Mouse (Mus musculus) large intestine, adult 2 months (tissue): Measurements from ENCODE around the gene Olfr508. TPM values are rescaled to one million over a fixed set of nuclear protein-coding genes. Genes with fewer than 3 reads are reported as not detected.
"Not testable (repeated sequence)": the region's sequence is repeated elsewhere in the genome, so short reads cannot be mapped to it uniquely, and the experiment has no call there.

ENCODE experiments used
- DNase-seq: peaks from one replicate; pipeline ENCODE4 v3.0.0-alpha.2; 2012; ENCODE audit warnings: low read depth, low spot score
- WGBS: fragments of 180-500 bp; shearing (Covaris S2); methylation state at CpG from one replicate; pipeline ENCODE4 v1.1.7; 2018; 5-methylcytosine and 5-hydroxymethylcytosine counted together
- polyA plus RNA-seq: library from polyadenylated mRNA; depleted of rRNA; stranded (reverse); fragments of >200 nt; gene quantifications from 2 replicates; pipeline ENCODE4 v1.2.3, GENCODE M21; 2012; rRNA removed

Gene Olfr508
- not detected in 2 replicates for polyA plus RNA-seq

GRCm38 (mm10) chr7:108629694-108630093 lies at the start of gene Olfr508:
TSS of gene Olfr508 (plus strand) at chr7:108629994.
- no peak for DNase-seq
- WGBS: 82% methylated on average over 3 of the region's 3 CpGs

- DNase-seq: no peak
- 97% methylated on average over 1 of the region's 1 CpGs for WGBS
These were observed 40.0 kb upstream of the Olfr508 start for GRCm38 (mm10) chr7:108589797-108590196.

- 62% methylated on average over 3 of the region's 3 CpGs for WGBS
These were observed 27.9 kb upstream of the Olfr508 start for GRCm38 (mm10) chr7:108601916-108602315.

GRCm38 (mm10) chr7:108610487-108610886 lies 19.3 kb upstream of the Olfr508 start, which contains the start of gene Olfr506:
TSS of gene Olfr506 (plus strand) at chr7:108610787.
- DNase-seq: no peak

More at GRCm38 (mm10) chr7:108601916-108602315, 27.9 kb upstream of the Olfr508 start:
- DNase-seq: not testable (repeated sequence)

GRCm38 (mm10) chr7:108614110-108614509 lies 15.7 kb upstream of the Olfr508 start:
- WGBS: 86% methylated on average over 2 of the region's 2 CpGs
- DNase-seq: no peak

- WGBS: 15% methylated on average over 3 of the region's 3 CpGs
- peak; percentile 59 for DNase-seq
These were observed 13.0 kb upstream of the Olfr508 start for GRCm38 (mm10) chr7:108616781-108617180.

GRCm38 (mm10) chr7:108621514-108621913 lies 8.3 kb upstream of the Olfr508 start, which contains the start of gene Olfr507:
TSS of gene Olfr507 (plus strand) at chr7:108621814.
- DNase-seq: no peak
- 78% methylated on average over 2 of the region's 2 CpGs for WGBS

GRCm38 (mm10) chr7:108651806-108652205 lies 22.0 kb downstream of the Olfr508 start, which contains the start of gene Olfr509:
TSS of gene Olfr509 (minus strand) at chr7:108651906.
- DNase-seq: no peak

GRCm38 (mm10) chr7:108662419-108662818 lies 32.6 kb downstream of the Olfr508 start:
- DNase-seq: no peak
- WGBS: 91% methylated on average over 3 of the region's 3 CpGs

GRCm38 (mm10) chr7:108666118-108666517 lies 36.3 kb downstream of the Olfr508 start, which contains the start of gene Olfr510:
TSS of gene Olfr510 (plus strand) at chr7:108666418.
- WGBS: 93% methylated on average over 1 of the region's 1 CpGs
- no peak for DNase-seq

- peak; percentile 64 for DNase-seq
- WGBS: 12% methylated on average over 1 of the region's 1 CpGs
These were observed 41.3 kb downstream of the Olfr508 start for GRCm38 (mm10) chr7:108671058-108671457.

- no peak for DNase-seq
- WGBS: 67% methylated on average over 4 of the region's 4 CpGs
These were observed 49.1 kb downstream of the Olfr508 start for GRCm38 (mm10) chr7:108678886-108679285.

Other genes with a start within 250 kb of the Olfr508 start
- not detected in 2 replicates for gene Olfr495, start 236.8 kb upstream of the Olfr508 start, polyA plus RNA-seq
- not detected in 2 replicates for gene Olfr497, start 209.6 kb upstream of the Olfr508 start, polyA plus RNA-seq
- gene Olfr498, start 164.7 kb upstream of the Olfr508 start, polyA plus RNA-seq: not detected in 2 replicates
- not detected in 2 replicates for gene Olfr502, start 104.9 kb upstream of the Olfr508 start, polyA plus RNA-seq
- not detected in 2 replicates for gene Olfr503, start 85.5 kb upstream of the Olfr508 start, polyA plus RNA-seq
- gene Olfr504, start 64.2 kb upstream of the Olfr508 start, polyA plus RNA-seq: not detected in 2 replicates
- gene Olfr506, start 19.2 kb upstream of the Olfr508 start, polyA plus RNA-seq: not detected in 2 replicates
- gene Olfr507, start 8.2 kb upstream of the Olfr508 start, polyA plus RNA-seq: not detected in 2 replicates
- not detected in 2 replicates for gene Olfr509, start 21.9 kb downstream of the Olfr508 start, polyA plus RNA-seq
- not detected in 2 replicates for gene Olfr510, start 36.4 kb downstream of the Olfr508 start, polyA plus RNA-seq
- gene Olfr512, start 83.3 kb downstream of the Olfr508 start, polyA plus RNA-seq: not detected in 2 replicates
- gene Olfr513, start 121.0 kb downstream of the Olfr508 start, polyA plus RNA-seq: not detected in 2 replicates
- not detected in 2 replicates for gene Olfr514, start 196.0 kb downstream of the Olfr508 start, polyA plus RNA-seq
- not detected in 2 replicates for gene Olfr516, start 220.5 kb downstream of the Olfr508 start, polyA plus RNA-seq
- gene Olfr517, start 242.4 kb downstream of the Olfr508 start, polyA plus RNA-seq: not detected in 2 replicates